Comparison of ENCODE assay signal across 8 mouse cellular contexts in genomic region chr6:56923331-56923725, GRCm38 (mm10). TPM values are rescaled to one million over a fixed set of nuclear protein-coding genes. Genes with fewer than 3 reads are reported as not detected.
DNase-seq lines count a peak whose midpoint lies in the region; ATAC-seq and TF ChIP-seq lines count a peak whose summit lies in the region.

No protein-coding gene starts in this region.

- no peaks in the 10 kb centered on the region for H3K9me3 ChIP-seq in intestine, postnatal 0 days (ENCODE audit: control insufficient read depth)
- H3K9me3 ChIP-seq in midbrain, embryonic 16.5 days (replicated peaks; ENCODE audit: control insufficient read depth, low read length, poor library complexity, severe bottlenecking), result no peaks in the 10 kb centered on the region; the same call in 1 of the 2 replicates

- H3K36me3 ChIP-seq in intestine, postnatal 0 days (ENCODE audit: control insufficient read depth, insufficient read depth), result no peaks in the 10 kb centered on the region
- H3K36me3 ChIP-seq in midbrain, embryonic 16.5 days (ENCODE audit: control insufficient read depth, insufficient read depth, low read length), result no peaks in the 10 kb centered on the region

- H3K4me2 ChIP-seq in intestine, postnatal 0 days (replicated peaks; ENCODE audit: low read depth), result peak overlapping the region; percentile 68
- H3K4me2 ChIP-seq in midbrain, embryonic 16.5 days (ENCODE audit: low read length), result peak overlapping the region; percentile 65

- H3K27ac ChIP-seq in intestine, postnatal 0 days (ENCODE audit: low read depth, low read length), result peak overlapping the region; percentile 70
- peak overlapping the region; percentile 89 for H3K27ac ChIP-seq in midbrain, embryonic 16.5 days (ENCODE audit: low read length)

- no peak for ATAC-seq in intestine, postnatal 0 days
- ATAC-seq in midbrain, embryonic 16.5 days, result no peak

- H3K4me1 ChIP-seq in intestine, postnatal 0 days (replicated peaks; ENCODE audit: control insufficient read depth, insufficient read depth, low read length), result peaks cover 4% of the 10 kb centered on the region; the same call in 1 of the 2 replicates
- H3K4me1 ChIP-seq in midbrain, embryonic 16.5 days (ENCODE audit: control insufficient read depth, insufficient read depth, low read length), result peaks cover 19% of the 10 kb centered on the region

- DNase-seq in embryo, embryonic 10.5 days (ENCODE audit: low spot score), result peak; percentile 66
- no peak for DNase-seq in embryo, embryonic 9.5 days (ENCODE audit: extremely low spot score)
- DNase-seq in urinary bladder, postnatal 14 days (ENCODE audit: low spot score), result peak; percentile 64
- DNase-seq in urinary bladder, postnatal 10 days (ENCODE audit: low spot score), result no peak
- no peak for DNase-seq in layer of hippocampus, postnatal 14 days (ENCODE audit: low spot score in 2 of 2)
- DNase-seq in thymus, postnatal 36 days, result no peak

- peak overlapping the region; percentile 49 for H3K9ac ChIP-seq in intestine, postnatal 0 days (ENCODE audit: low read depth, low read length)
- H3K9ac ChIP-seq in midbrain, embryonic 16.5 days (ENCODE audit: low read depth, low read length), result peak overlapping the region; percentile 84

- H3K4me3 ChIP-seq in intestine, postnatal 0 days (ENCODE audit: low read depth, low read length), result peak overlapping the region; percentile 58
- H3K4me3 ChIP-seq in midbrain, embryonic 16.5 days (ENCODE audit: low read depth, low read length), result peak overlapping the region; percentile 73

- no peaks in the 10 kb centered on the region for H3K27me3 ChIP-seq in intestine, postnatal 0 days (replicated peaks; ENCODE audit: control insufficient read depth, insufficient read depth, low read length)
- no peaks in the 10 kb centered on the region for H3K27me3 ChIP-seq in midbrain, embryonic 16.5 days (ENCODE audit: control insufficient read depth, insufficient read depth, low read depth, low read length)

- under 1% methylated on average over 25 of the region's 25 CpGs for WGBS in intestine, postnatal 0 days
- WGBS in midbrain, embryonic 16.5 days, result under 1% methylated on average over 25 of the region's 25 CpGs

- TF ChIP-seq CTCF in intestine, postnatal 0 days (IDR thresholded peaks at IDR 0.05; ENCODE audit: low read depth), result no peak

RNA-seq across cellular contexts. Expression of gene Nt5c3, which starts 0.4 kb away (rescaled TPM):
- 43.6 and 44.7 TPM in 2 replicates for polyA plus RNA-seq in intestine, postnatal 0 days (2015; fragmentation: Nextera tagmentation; extraction: Ambion mirVana)
- 181 and 186 TPM in 2 replicates for polyA plus RNA-seq in midbrain, embryonic 16.5 days (2015; fragmentation: Nextera tagmentation; extraction: Ambion mirVana)
- total RNA-seq in layer of hippocampus, postnatal 14 days (2021), result 10 to 100 TPM; 43.0 to 43.5 TPM

RNA-seq across cellular contexts. Expression of gene Vmn1r4, which starts 0.5 kb away (rescaled TPM):
- 0.07 and 0.14 TPM in 2 replicates for polyA plus RNA-seq in intestine, postnatal 0 days (2015; fragmentation: Nextera tagmentation; extraction: Ambion mirVana)
- polyA plus RNA-seq in midbrain, embryonic 16.5 days (2015; fragmentation: Nextera tagmentation; extraction: Ambion mirVana), result 0.76 and 0.92 TPM in 2 replicates
- total RNA-seq in layer of hippocampus, postnatal 14 days (2021), result under 1 TPM; 0.21 to 0.31 TPM

RNA-seq across cellular contexts. Expression of gene Vmn1r5, which starts 46.7 kb away (rescaled TPM):
- polyA plus RNA-seq in intestine, postnatal 0 days (2015; fragmentation: Nextera tagmentation; extraction: Ambion mirVana), result not detected in 2 replicates
- not detected in 2 replicates for polyA plus RNA-seq in midbrain, embryonic 16.5 days (2015; fragmentation: Nextera tagmentation; extraction: Ambion mirVana)
- not detected for total RNA-seq in layer of hippocampus, postnatal 14 days (2021)

Comparison
In these comparisons a context has a peak if more than half of its experiments do, and no peak if none do; other contexts are left out.
1. DNase-seq: peak in embryo, embryonic 10.5 days (single experiment) and urinary bladder, postnatal 14 days (single experiment); none in embryo, embryonic 9.5 days (single experiment), urinary bladder, postnatal 10 days (single experiment), layer of hippocampus, postnatal 14 days (0 of 2) and thymus, postnatal 36 days (0 of 2).